Mouse (Mus musculus) cortical plate, adult 2 months (tissue): ENCODE data around the gene Gng8. TPM values are rescaled to one million over a fixed set of nuclear protein-coding genes. Genes with fewer than 3 reads are reported as not detected.

Experiments
- H3K27ac ChIP-seq: fragments of 200-500 bp; 2 replicates; pipeline ENCODE4 v1.5.1; 2012; ENCODE audit warnings: low read length, control low read depth, inconsistent platforms; ENCODE audit not compliant: insufficient read depth
- H3K4me1 ChIP-seq: fragments of 200-500 bp; 2 replicates; pipeline ENCODE4 v1.6.1; 2011; ENCODE audit warnings: low read length; ENCODE audit not compliant: control insufficient read depth, insufficient read depth
- H3K4me3 ChIP-seq: fragments of 200-500 bp; 2 replicates; pipeline ENCODE4 v1.5.1; 2011; ENCODE audit warnings: mild to moderate bottlenecking, low read length, control low read depth; ENCODE audit not compliant: insufficient read depth
- CTCF ChIP-seq: fragments of 200-500 bp; IDR thresholded peaks from 2 replicates; pipeline ENCODE4 v1.5.1; 2011; ENCODE audit warnings: mild to moderate bottlenecking, control low read depth, low read length; ENCODE audit not compliant: insufficient read depth; ENCODE audit errors: extremely low read depth
- POLR2A ChIP-seq: fragments of 200-500 bp; IDR thresholded peaks from 2 replicates; pipeline ENCODE4 v1.6.1; 2011; ENCODE audit warnings: mild to moderate bottlenecking, low read length, control low read depth; ENCODE audit not compliant: insufficient read depth; ENCODE audit errors: extremely low read depth
- polyA plus RNA-seq: library from polyadenylated mRNA; depleted of rRNA; stranded (reverse); fragments of >200 nt; gene quantifications from 2 replicates; pipeline ENCODE4 v1.2.3, GENCODE M21; 2012; rRNA removed

Gene Gng8
- polyA plus RNA-seq, 1 experiment = 10.9 TPM

- TF ChIP-seq POLR2A (no peak), CTCF (peak; percentile 55)
Observed at GRCm38 (mm10) chr7:16930850-16931249, 39.3 kb downstream of the Gng8 start.

GRCm38 (mm10) chr7:16931968-16932627 lies 40.5 kb downstream of the Gng8 start:
- H3K27ac ChIP-seq = no peak overlapping the region
- TF ChIP-seq POLR2A = no peak
- TF ChIP-seq CTCF = peak; percentile 90
- no peak overlapping the region for H3K4me3 ChIP-seq
- no peaks in the 10 kb centered on the region; the same call in 1 of the 2 replicates for H3K4me1 ChIP-seq

More at GRCm38 (mm10) chr7:16930850-16931249, 39.3 kb downstream of the Gng8 start:
- H3K4me1 ChIP-seq = no peaks in the 10 kb centered on the region; the same call in 1 of the 2 replicates
- no peak overlapping the region for H3K4me3 ChIP-seq
- no peak overlapping the region for H3K27ac ChIP-seq

- Histone ChIP-seq H3K27ac (0 out of 2 replicates have a peak overlapping the region, but pooled peaks have one; percentile 5), H3K4me3 (no peak overlapping the region), H3K4me1 (no peaks in the 10 kb centered on the region; the same call in 1 of the 2 replicates)
- TF ChIP-seq POLR2A = no peak
- TF ChIP-seq CTCF = peak; percentile 53
Observed at GRCm38 (mm10) chr7:16932704-16933577, 41.4 kb downstream of the Gng8 start.

- Histone ChIP-seq H3K27ac (no peak overlapping the region), H3K4me1 (peaks cover 9% of the 10 kb centered on the region), H3K4me3 (no peak overlapping the region)
- TF ChIP-seq CTCF (peak; percentile 26; the same call in 1 of the 2 replicates), POLR2A (no peak)
Observed at GRCm38 (mm10) chr7:16937312-16937711, 45.7 kb downstream of the Gng8 start.

- peak; percentile 30; the same call in 1 of the 2 replicates for TF ChIP-seq POLR2A
- TF ChIP-seq CTCF = no peak
- H3K4me3 ChIP-seq = no peak overlapping the region
- peak overlapping the region; percentile 53 for H3K27ac ChIP-seq
- peaks cover 9% of the 10 kb centered on the region for H3K4me1 ChIP-seq
Observed at GRCm38 (mm10) chr7:16938117-16938791, 46.7 kb downstream of the Gng8 start.

- Histone ChIP-seq H3K4me3 (no peak overlapping the region), H3K4me1 (peaks cover 9% of the 10 kb centered on the region), H3K27ac (peak overlapping the region; percentile 53; the same call in 1 of the 2 replicates)
- no peak for TF ChIP-seq POLR2A
Observed at GRCm38 (mm10) chr7:16940292-16940691, 48.7 kb downstream of the Gng8 start.

GRCm38 (mm10) chr7:16942861-16943260 lies 51.3 kb downstream of the Gng8 start:
- Histone ChIP-seq H3K27ac (no peak overlapping the region), H3K4me1 (peaks cover 9% of the 10 kb centered on the region), H3K4me3 (no peak overlapping the region)
- no peak for TF ChIP-seq CTCF
- no peak for TF ChIP-seq POLR2A

GRCm38 (mm10) chr7:16944061-16944807 lies 52.6 kb downstream of the Gng8 start, which contains the start of gene Pnmal2:
Pnmal2 (plus strand) TSS chr7:16944682.
- Histone ChIP-seq H3K4me1 (peaks cover 6% of the 10 kb centered on the region), H3K27ac (peak within 1 kb of the TSS; percentile 74), H3K4me3 (peak within 1 kb of the TSS; percentile 77)
- TF ChIP-seq POLR2A (peak; percentile 95), CTCF (no peak)

GRCm38 (mm10) chr7:16944808-16945315 lies 53.3 kb downstream of the Gng8 start:
- peak overlapping the region; percentile 77 for H3K4me3 ChIP-seq
- H3K4me1 ChIP-seq = peaks cover 6% of the 10 kb centered on the region
- TF ChIP-seq POLR2A = no peak
- no peak for TF ChIP-seq CTCF
- peak overlapping the region; percentile 74 for H3K27ac ChIP-seq

Other genes with a start within 250 kb of the Gng8 start
- gene Ceacam15, start 216.1 kb upstream of the Gng8 start, polyA plus RNA-seq = 0.08 TPM in 1 of 2 replicates, not detected in the other
- gene Ceacam9, start 169.9 kb upstream of the Gng8 start, polyA plus RNA-seq = 0.26 and 0.52 TPM in 2 replicates
- gene Ap2s1, start 153.4 kb upstream of the Gng8 start, polyA plus RNA-seq = 526 and 561 TPM in 2 replicates
- gene Slc1a5, start 110.4 kb upstream of the Gng8 start, polyA plus RNA-seq = 5.7 and 6.1 TPM in 2 replicates
- 291 and 307 TPM in 2 replicates for gene Strn4, start 75.9 kb upstream of the Gng8 start, polyA plus RNA-seq
- 42.3 and 44.0 TPM in 2 replicates for gene Fkrp, start 75.1 kb upstream of the Gng8 start, polyA plus RNA-seq
- gene Prkd2, start 48.9 kb upstream of the Gng8 start, polyA plus RNA-seq = 6.5 and 6.8 TPM in 2 replicates
- gene Dact3, start 16.5 kb upstream of the Gng8 start, polyA plus RNA-seq = 169 and 184 TPM in 2 replicates
- gene Ptgir, start 14.7 kb downstream of the Gng8 start, polyA plus RNA-seq = 0.08 and 0.17 TPM in 2 replicates
- 1,956 and 2,049 TPM in 2 replicates for gene Calm3, start 32.3 kb downstream of the Gng8 start, polyA plus RNA-seq
- 89.8 and 103 TPM in 2 replicates for gene Pnmal2, start 52.9 kb downstream of the Gng8 start, polyA plus RNA-seq
- 60.2 and 64.8 TPM in 2 replicates for gene Pnmal1, start 67.9 kb downstream of the Gng8 start, polyA plus RNA-seq
- 38.9 and 42.5 TPM in 2 replicates for gene Gm42372, start 91.3 kb downstream of the Gng8 start, polyA plus RNA-seq
- gene Ccdc8, start 100.9 kb downstream of the Gng8 start, polyA plus RNA-seq = 1.8 and 1.9 TPM in 2 replicates
- 263 and 268 TPM in 2 replicates for gene Ppp5c, start 136.1 kb downstream of the Gng8 start, polyA plus RNA-seq
- gene Hif3a, start 170.6 kb downstream of the Gng8 start, polyA plus RNA-seq = 3.3 and 4.0 TPM in 2 replicates
- gene Psg16, start 182.3 kb downstream of the Gng8 start, polyA plus RNA-seq = 2.9 and 3.0 TPM in 2 replicates